Mouse (Mus musculus): ENCODE data around the gene Ankrd45. TPM values are rescaled to one million over a fixed set of nuclear protein-coding genes. Genes with fewer than 3 reads are reported as not detected.

The Ankrd45 gene
- polyA plus RNA-seq (2015; fragmentation: Nextera tagmentation; extraction: Ambion mirVana) = 20.8 and 24.4 TPM in 2 replicates

DNA sequence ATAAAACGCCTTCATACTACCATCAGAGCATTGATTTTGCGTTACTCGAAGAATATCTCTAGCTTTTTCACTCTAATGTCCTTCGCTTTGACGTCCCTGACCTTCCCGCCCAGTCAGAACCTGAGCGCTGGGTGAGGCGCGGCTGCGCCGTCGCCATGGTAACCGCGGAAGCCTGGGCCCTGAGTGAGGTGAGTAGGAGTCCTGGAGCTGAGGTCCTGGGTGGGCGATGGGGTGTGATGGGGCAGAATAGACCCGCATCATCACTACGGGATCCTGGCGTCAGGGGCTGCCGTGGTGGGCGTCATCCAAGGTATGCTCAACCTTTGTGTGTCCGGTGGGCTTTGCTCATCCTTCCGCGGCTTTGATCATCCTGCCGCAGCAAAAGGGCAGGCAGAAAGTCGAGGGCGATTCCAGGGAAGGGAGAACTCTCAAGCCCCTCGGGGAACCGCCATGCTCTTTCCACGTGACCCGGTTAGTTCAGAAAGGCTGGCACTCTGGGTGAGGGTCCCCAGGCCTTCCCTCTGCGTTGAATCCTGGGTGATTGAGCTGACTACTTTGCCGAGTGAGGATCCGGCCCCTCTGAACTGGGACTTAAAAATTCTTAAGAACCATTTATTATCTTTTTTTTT lies at the start of gene Ankrd45:
Ankrd45 (plus strand) TSS at position 161 of the 629 bp plus-strand sequence.
- Histone ChIP-seq H3K4me3 (replicated peaks) (peak within 1 kb of the TSS; percentile 56), H3K27me3 (replicated peaks) (no peaks in the 10 kb centered on the region), H3K27ac (replicated peaks) (peak within 1 kb of the TSS; percentile 33; the same call in 1 of the 2 replicates), H3K9ac (replicated peaks) (peak within 1 kb of the TSS; percentile 66), H3K4me2 (peak within 1 kb of the TSS; percentile 87), H3K9me3 (replicated peaks) (no peaks in the 10 kb centered on the region), H3K4me1 (peaks cover 7% of the 10 kb centered on the region; the same call in 1 of the 2 replicates), H3K36me3 (no peaks in the 10 kb centered on the region)
- peak; percentile 96 for ATAC-seq (ENCODE audit: low FRiP score)
- 3% methylated on average over 31 of the region's 33 CpGs for WGBS

DNA sequence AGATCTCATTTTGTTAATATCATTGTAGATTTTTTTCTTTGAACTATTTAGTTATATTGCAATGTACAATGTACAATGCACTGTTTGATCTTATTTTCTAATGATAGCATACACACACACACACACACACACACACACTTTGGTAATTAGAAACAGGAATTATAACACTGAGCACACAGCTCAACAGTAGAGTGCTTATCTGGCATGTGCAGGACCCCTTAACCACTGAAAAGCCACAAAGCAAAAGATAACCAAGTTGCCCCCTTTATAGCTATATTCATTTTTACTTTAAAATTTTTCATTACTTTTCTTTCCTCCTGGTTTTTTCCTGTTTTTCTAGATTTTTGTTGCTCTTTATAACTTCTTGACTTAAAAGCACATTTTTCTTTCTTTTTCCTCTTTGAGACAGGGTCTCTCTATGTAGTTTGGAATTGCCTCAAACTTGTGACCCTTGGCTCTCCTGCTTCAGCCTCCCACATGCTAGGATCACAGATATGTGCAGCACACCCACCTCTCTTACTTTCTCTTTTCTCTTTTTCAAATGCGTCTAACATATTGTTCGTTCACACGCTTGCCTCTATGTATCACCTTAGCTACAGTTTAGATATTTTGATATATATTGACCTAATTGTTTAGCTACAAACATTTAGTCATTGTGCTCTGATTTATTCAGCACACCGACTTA lies 42.6 kb upstream of the Ankrd45 start:
- no peak overlapping the region for H3K9ac ChIP-seq (replicated peaks)
- H3K36me3 ChIP-seq = peaks cover 53% of the 10 kb centered on the region
- ATAC-seq (ENCODE audit: low FRiP score) = no peak
- no peak overlapping the region for H3K4me3 ChIP-seq (replicated peaks)
- no peaks in the 10 kb centered on the region for H3K4me1 ChIP-seq
- no peak overlapping the region for H3K27ac ChIP-seq (replicated peaks)
- no peaks in the 10 kb centered on the region for H3K27me3 ChIP-seq (replicated peaks)
- H3K9me3 ChIP-seq (replicated peaks) = no peaks in the 10 kb centered on the region
- 98% methylated on average over 4 of the region's 4 CpGs for WGBS
- H3K4me2 ChIP-seq = no peak overlapping the region

DNA sequence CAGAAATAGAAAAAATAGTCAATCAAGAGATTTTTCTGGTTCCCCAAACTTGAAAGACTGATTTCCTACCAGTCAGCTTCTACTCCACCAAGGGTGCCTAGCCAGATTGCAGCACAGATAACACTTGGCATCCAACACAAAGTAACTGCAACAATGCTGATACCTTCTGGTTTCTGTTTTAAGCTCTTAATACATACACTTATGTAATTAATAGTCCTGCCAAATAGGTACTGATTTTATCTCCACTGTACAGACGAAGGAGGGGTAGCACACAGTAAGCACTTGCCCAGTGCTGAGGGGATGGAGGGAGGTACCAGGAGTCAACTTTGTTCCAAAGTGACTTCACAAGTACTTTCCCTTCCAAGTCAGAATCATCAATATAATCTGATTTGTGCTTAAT lies 38.6 kb upstream of the Ankrd45 start:
- Histone ChIP-seq H3K27ac (replicated peaks) (no peak overlapping the region), H3K9ac (replicated peaks) (no peak overlapping the region), H3K9me3 (replicated peaks) (no peaks in the 10 kb centered on the region), H3K4me1 (no peaks in the 10 kb centered on the region), H3K36me3 (peaks cover 46% of the 10 kb centered on the region), H3K4me3 (replicated peaks) (no peak overlapping the region), H3K4me2 (no peak overlapping the region), H3K27me3 (replicated peaks) (no peaks in the 10 kb centered on the region)
- WGBS = 87% methylated on average over 1 of the region's 1 CpGs
- ATAC-seq (ENCODE audit: low FRiP score) = no peak

DNA sequence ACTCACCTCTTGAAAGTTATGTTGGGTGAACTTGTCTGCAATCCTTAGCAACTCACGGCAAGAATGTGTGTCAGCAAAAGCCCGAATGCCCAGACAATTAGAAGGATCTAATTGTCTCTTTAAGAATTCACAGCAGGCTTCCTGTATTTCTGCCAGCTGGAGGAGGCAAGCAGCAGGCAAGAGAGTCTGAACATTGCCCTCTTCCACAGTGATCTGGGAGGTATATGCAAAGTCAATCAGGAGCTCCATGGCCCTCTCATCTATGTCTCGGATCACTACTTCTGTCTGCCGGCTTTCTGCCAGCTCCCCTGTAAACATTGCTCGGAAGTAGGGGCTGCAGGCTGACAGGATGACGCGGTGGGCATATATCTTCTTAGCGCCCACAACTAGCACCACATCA lies 33.3 kb upstream of the Ankrd45 start:
- Histone ChIP-seq H3K27me3 (replicated peaks) (no peaks in the 10 kb centered on the region), H3K27ac (replicated peaks) (no peak overlapping the region), H3K9me3 (replicated peaks) (no peaks in the 10 kb centered on the region), H3K4me1 (no peaks in the 10 kb centered on the region), H3K4me2 (no peak overlapping the region), H3K36me3 (peaks cover 29% of the 10 kb centered on the region), H3K4me3 (replicated peaks) (no peak overlapping the region), H3K9ac (replicated peaks) (no peak overlapping the region)
- 84% methylated on average over 8 of the region's 8 CpGs for WGBS
- no peak for ATAC-seq (ENCODE audit: low FRiP score)

DNA sequence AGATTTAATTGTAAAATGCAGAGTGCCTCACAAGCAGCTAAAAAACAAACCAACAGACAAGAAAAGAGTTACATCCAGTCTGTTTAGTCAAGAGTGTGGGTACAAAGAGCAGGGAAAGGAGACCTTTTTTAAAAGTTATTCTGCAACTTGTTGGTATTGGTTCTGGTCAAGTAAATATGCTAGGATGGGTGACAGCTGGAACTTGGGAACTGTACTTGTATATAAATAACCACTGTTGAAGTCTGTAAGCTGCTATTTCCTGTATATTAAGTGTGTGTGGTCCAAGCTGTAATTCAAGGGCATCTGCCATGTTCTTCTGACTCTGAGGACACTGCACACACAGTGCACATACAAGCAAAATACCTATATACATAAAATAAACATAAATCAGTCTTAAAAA lies 27.9 kb upstream of the Ankrd45 start:
- no peaks in the 10 kb centered on the region for H3K9me3 ChIP-seq (replicated peaks)
- H3K27ac ChIP-seq (replicated peaks) = no peak overlapping the region
- H3K36me3 ChIP-seq = peaks cover 3% of the 10 kb centered on the region; the same call in 1 of the 2 replicates
- no peaks in the 10 kb centered on the region for H3K4me1 ChIP-seq
- H3K9ac ChIP-seq (replicated peaks) = no peak overlapping the region
- H3K4me3 ChIP-seq (replicated peaks) = no peak overlapping the region
- H3K27me3 ChIP-seq (replicated peaks) = no peaks in the 10 kb centered on the region
- ATAC-seq (ENCODE audit: low FRiP score) = no peak
- H3K4me2 ChIP-seq = no peak overlapping the region

DNA sequence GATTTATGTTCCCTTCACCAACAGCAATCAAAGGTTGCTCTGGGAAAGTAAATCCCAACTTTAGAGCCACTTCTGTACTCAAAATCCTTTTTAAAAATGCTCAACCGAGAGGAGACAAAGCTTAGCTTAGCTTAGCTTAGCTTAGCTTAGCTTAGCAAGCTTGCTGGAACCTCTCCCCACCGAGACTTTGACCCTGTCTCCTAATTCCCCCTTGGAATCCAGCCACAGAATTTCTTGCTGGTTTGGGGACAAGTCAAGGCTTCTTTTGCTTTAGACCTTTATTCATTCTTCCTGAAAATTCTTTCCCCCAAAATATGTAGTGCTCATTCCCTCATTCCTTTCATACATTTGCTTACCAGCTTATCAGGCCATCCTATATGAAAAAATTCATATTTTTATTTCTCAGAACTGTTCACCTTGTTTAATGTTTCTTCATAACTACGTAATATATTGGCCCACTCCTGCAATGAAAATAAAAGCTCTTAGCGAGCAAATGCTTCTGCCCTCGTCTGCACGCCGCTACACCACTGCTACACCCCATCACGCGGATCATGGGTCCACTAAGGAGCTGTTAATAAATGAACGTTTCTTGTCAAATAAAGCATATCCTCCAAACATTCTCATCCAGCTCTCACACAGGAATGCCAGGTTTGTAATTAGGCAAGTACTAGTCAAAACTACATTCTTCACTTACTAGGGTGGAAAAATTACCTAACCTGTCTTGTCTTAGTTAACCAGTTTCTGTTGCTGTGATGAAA lies 19.7 kb upstream of the Ankrd45 start:
- no peak overlapping the region for H3K4me3 ChIP-seq (replicated peaks)
- H3K4me2 ChIP-seq = no peak overlapping the region
- no peaks in the 10 kb centered on the region for H3K27me3 ChIP-seq (replicated peaks)
- H3K9ac ChIP-seq (replicated peaks) = no peak overlapping the region
- H3K9me3 ChIP-seq (replicated peaks) = no peaks in the 10 kb centered on the region
- WGBS = 92% methylated on average over 10 of the region's 10 CpGs
- peaks cover 2% of the 10 kb centered on the region for H3K4me1 ChIP-seq
- no peak for ATAC-seq (ENCODE audit: low FRiP score)
- peaks cover 6% of the 10 kb centered on the region for H3K36me3 ChIP-seq
- no peak overlapping the region for H3K27ac ChIP-seq (replicated peaks)

DNA sequence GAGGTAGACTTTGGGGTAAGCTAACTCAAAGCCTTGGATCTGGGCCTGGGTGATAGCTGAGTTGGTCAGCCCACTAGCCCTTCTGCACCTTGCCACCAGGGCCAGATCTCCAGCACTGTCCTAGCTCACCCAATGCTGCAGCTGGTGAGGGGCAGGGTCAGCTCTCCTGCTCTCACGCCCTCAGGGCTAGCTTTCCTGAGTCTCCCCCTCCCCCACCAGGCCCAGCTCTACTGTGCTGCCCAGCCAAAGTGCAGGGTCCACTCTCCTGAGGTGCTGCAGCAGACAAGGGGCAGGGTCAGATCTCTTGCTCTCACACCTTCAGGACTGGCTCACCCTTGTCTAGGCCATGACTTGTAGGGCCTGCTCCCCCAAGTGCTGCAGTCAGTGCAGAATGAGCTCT lies 16.0 kb upstream of the Ankrd45 start:
- ATAC-seq (ENCODE audit: low FRiP score) = no peak
- H3K36me3 ChIP-seq = no peaks in the 10 kb centered on the region
- no peaks in the 10 kb centered on the region for H3K9me3 ChIP-seq (replicated peaks)
- H3K27ac ChIP-seq (replicated peaks) = no peak overlapping the region
- WGBS = 83% methylated on average over 1 of the region's 1 CpGs
- H3K4me2 ChIP-seq = no peak overlapping the region
- H3K4me3 ChIP-seq (replicated peaks) = no peak overlapping the region
- H3K4me1 ChIP-seq = peaks cover 23% of the 10 kb centered on the region
- H3K9ac ChIP-seq (replicated peaks) = no peak overlapping the region
- no peaks in the 10 kb centered on the region for H3K27me3 ChIP-seq (replicated peaks)

DNA sequence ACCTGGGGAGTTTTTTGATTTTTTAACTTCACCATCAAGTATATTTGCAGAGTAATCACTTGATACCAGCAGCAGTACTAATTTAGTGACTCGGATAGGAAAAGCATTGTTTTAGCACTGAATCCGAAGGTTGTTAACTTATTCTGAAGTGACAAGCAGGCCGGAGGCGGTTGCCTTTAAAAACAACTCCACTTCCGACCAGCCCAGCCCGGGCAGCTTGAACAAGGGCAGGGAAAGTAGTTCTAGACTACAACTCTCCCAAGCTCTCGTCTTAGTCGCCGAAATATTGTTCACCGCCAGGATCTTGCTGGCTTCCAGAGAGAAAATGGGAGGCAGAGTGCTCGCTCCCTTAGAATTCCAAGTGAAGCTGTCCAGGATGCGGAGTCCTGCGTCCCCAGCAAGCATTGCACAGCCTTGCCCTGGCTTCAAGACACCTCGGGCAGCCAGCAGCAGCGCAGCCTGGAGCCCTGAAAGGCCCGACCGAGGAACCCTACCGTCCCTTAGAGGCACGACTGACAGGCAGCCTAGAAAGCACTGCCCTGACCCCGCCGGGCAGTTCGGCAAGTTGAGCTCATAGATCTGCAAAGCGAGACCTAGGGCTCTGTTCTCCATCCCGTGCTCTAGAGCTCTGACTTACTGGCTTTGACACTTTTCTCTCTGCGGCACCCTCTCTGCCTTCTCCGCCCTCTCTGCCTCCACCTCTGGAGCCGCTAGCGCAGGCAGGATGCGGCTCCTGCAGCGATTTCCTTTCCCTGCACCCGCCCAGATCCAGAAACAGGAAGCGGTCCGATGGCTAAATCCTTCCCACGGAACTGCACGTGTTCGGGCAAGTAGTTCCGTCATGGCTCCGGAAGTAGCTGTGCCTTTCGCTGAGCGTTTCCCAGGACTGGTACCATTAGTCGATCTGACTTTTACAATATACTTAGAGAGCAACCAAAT lies 11.5 kb upstream of the Ankrd45 start, which contains the start of gene Klhl20:
Klhl20 (minus strand) TSS at position 786 of the 939 bp plus-strand sequence.
- peak within 1 kb of the TSS; percentile 93 for H3K9ac ChIP-seq (replicated peaks)
- WGBS = 2% methylated on average over 41 of the region's 41 CpGs
- ATAC-seq (ENCODE audit: low FRiP score) = peak; percentile 97
- peak within 1 kb of the TSS; percentile 67 for H3K4me2 ChIP-seq
- H3K36me3 ChIP-seq = no peaks in the 10 kb centered on the region
- no peaks in the 10 kb centered on the region for H3K9me3 ChIP-seq (replicated peaks)
- H3K4me1 ChIP-seq = peaks cover 23% of the 10 kb centered on the region
- H3K4me3 ChIP-seq (replicated peaks) = peak within 1 kb of the TSS; percentile 89
- H3K27me3 ChIP-seq (replicated peaks) = no peaks in the 10 kb centered on the region; the same call in 1 of the 2 replicates
- H3K27ac ChIP-seq (replicated peaks) = peak within 1 kb of the TSS; percentile 83

DNA sequence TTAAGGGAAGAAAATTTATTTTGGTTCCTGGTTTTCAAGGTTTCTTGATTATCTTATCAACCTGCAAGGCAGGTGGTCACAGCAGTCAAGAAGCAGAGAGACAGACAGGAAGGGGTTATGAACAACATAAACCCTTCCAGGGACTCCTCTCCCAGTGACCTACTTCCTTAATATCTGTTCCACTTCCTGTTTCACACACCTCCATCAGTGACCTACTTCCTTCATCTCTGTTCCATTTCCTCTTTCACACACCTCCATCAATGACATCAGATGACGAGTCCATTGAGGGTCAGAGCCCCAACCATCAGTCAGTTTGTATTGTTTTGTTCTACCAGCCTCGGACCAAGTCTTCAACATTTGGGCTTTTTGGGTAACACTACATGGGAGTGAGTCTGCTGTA lies 3.0 kb upstream of the Ankrd45 start:
- no peak overlapping the region for H3K27ac ChIP-seq (replicated peaks)
- peaks cover 7% of the 10 kb centered on the region; the same call in 1 of the 2 replicates for H3K4me1 ChIP-seq
- no peaks in the 10 kb centered on the region; the same call in 1 of the 2 replicates for H3K27me3 ChIP-seq (replicated peaks)
- H3K4me2 ChIP-seq = no peak overlapping the region
- no peak overlapping the region for H3K4me3 ChIP-seq (replicated peaks)
- no peak overlapping the region for H3K9ac ChIP-seq (replicated peaks)
- no peaks in the 10 kb centered on the region for H3K9me3 ChIP-seq (replicated peaks)
- ATAC-seq (ENCODE audit: low FRiP score) = no peak
- H3K36me3 ChIP-seq = no peaks in the 10 kb centered on the region
- 90% methylated on average over 2 of the region's 2 CpGs for WGBS

DNA sequence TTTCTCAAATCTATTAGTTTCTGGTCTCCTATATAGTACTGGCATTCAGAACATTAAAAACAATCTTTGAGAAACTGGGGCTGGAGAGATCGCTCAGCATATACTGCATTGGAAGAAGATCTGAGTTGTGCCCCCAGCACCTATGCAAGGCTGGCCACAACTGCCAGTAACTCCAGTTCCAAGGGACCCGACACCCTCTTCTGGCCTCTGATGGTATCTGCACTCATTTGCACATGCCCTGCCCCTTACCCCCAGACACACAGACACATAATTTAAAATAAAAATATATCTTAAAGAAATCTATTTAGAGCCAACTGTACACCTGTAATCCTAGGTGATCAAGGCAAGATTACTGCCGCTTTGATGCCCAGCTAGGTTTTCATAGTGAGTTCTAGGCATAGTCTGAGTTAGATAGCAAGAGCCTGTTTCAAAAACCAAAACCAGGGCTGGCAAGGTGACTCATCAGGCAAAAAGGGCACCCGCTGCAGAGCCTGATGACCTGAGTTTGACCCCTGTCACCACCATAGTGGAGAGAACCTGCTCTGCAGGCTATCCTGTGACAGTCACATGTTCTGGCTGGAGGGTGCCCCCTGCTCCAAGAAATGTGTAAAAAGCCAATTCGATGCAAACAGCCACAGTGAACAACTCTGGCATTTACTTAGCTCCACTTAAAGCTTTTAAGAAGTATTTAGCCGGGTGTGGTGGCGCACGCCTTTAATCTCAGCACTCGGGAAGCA lies 2.3 kb upstream of the Ankrd45 start:
- H3K9me3 ChIP-seq (replicated peaks) = no peaks in the 10 kb centered on the region
- H3K4me1 ChIP-seq = peaks cover 7% of the 10 kb centered on the region; the same call in 1 of the 2 replicates
- 87% methylated on average over 9 of the region's 9 CpGs for WGBS
- H3K27me3 ChIP-seq (replicated peaks) = no peaks in the 10 kb centered on the region; the same call in 1 of the 2 replicates
- H3K4me3 ChIP-seq (replicated peaks) = no peak overlapping the region
- no peaks in the 10 kb centered on the region for H3K36me3 ChIP-seq
- H3K4me2 ChIP-seq = no peak overlapping the region
- no peak for ATAC-seq (ENCODE audit: low FRiP score)
- H3K9ac ChIP-seq (replicated peaks) = no peak overlapping the region
- H3K27ac ChIP-seq (replicated peaks) = no peak overlapping the region
